Mouse (Mus musculus) midbrain, postnatal 0 days (tissue): ENCODE results near the gene Tnks2. TPM values are rescaled to one million over a fixed set of nuclear protein-coding genes. Genes with fewer than 3 reads are reported as not detected.

Experiments used
- ATAC-seq: fragments of 200-750 bp; cut with Nextera tagmentation; 2 replicates; pipeline ENCODE4 v1.8.0; 2017; ENCODE audit warnings: moderate number of reproducible peaks, mild to moderate bottlenecking, moderate TSS enrichment, moderate library complexity; ENCODE audit not compliant: low FRiP score
- DNase-seq: peaks from one replicate; pipeline ENCODE4 v3.0.0-alpha.2; 2015; ENCODE audit warnings: low spot score
- H3K27ac ChIP-seq: fragments of 300-500 bp; sonication (generic); 2 replicates; pipeline ENCODE4 v1.5.1; 2014; ENCODE audit warnings: low read depth, mild to moderate bottlenecking, low read length, mixed read lengths
- H3K27me3 ChIP-seq: fragments of 300-500 bp; sonication (generic); 2 replicates; pipeline ENCODE4 v1.6.1; 2014; ENCODE audit warnings: low read length, control low read depth, mixed read lengths; ENCODE audit not compliant: insufficient read depth
- H3K36me3 ChIP-seq: fragments of 300-500 bp; sonication (generic); 2 replicates; pipeline ENCODE4 v1.6.1; 2014; ENCODE audit warnings: low read length, control low read depth, mixed read lengths; ENCODE audit not compliant: insufficient read depth
- H3K4me1 ChIP-seq: fragments of 300-500 bp; sonication (generic); 2 replicates; pipeline ENCODE4 v1.6.1; 2014; ENCODE audit warnings: mild to moderate bottlenecking, control low read depth, antibody characterized with exemption, low read length, mixed read lengths; ENCODE audit not compliant: insufficient read depth
- H3K4me2 ChIP-seq: fragments of 300-500 bp; sonication (generic); 2 replicates; pipeline ENCODE4 v1.6.1; 2014; ENCODE audit warnings: low read depth, mild to moderate bottlenecking, low read length, mixed read lengths; ENCODE audit not compliant: poor library complexity, severe bottlenecking
- H3K4me3 ChIP-seq: fragments of 300-500 bp; sonication (generic); 2 replicates; pipeline ENCODE4 v1.5.1; 2014; ENCODE audit warnings: low read depth, mild to moderate bottlenecking, low read length, moderate library complexity
- H3K9ac ChIP-seq: fragments of 300-500 bp; sonication (generic); replicated peaks from 2 replicates; pipeline ENCODE4 v1.6.1; 2014; ENCODE audit warnings: mild to moderate bottlenecking, low read length, moderate library complexity, mixed read lengths; ENCODE audit not compliant: poor library complexity, severe bottlenecking
- H3K9me3 ChIP-seq: fragments of 300-500 bp; sonication (generic); 2 replicates; pipeline ENCODE4 v1.6.1; 2016; ENCODE audit warnings: low read length, control low read depth
- CTCF ChIP-seq: IDR thresholded peaks from 2 replicates; pipeline ENCODE4 v1.5.1; 2016; ENCODE audit warnings: antibody characterized with exemption, mild to moderate bottlenecking
- WGBS: fragments of 180-500 bp; shearing (Covaris S2); extraction: QIAGEN DNeasy Blood & Tissue Kit; methylation state at CpG from one replicate; pipeline ENCODE4 v1.1.7; 2014; 5-methylcytosine and 5-hydroxymethylcytosine counted together
- polyA plus RNA-seq: library from polyadenylated mRNA; unstranded; fragments of >200 nt; fragmentation: Nextera tagmentation; extraction: Ambion mirVana; gene quantifications from 2 replicates; pipeline ENCODE4 v1.2.1, GENCODE M21; 2015
- total RNA-seq: library from RNA; depleted of rRNA; stranded (reverse); fragments of >200 nt; gene quantifications from 2 replicates; pipeline ENCODE4 v1.2.3, GENCODE M21; 2014

The Tnks2 gene
- total and polyA plus RNA-seq, 2 experiments from 2014 or later = 27.2 to 181 TPM

- peak overlapping the region; percentile 98 for H3K9ac ChIP-seq
- H3K4me3 ChIP-seq = peak overlapping the region; percentile 97
- ATAC-seq (peak; percentile 35), DNase-seq (peak; percentile 53)
- no peak for TF ChIP-seq CTCF
- no peaks in the 10 kb centered on the region for H3K9me3 ChIP-seq
- H3K4me1 ChIP-seq = peaks cover 5% of the 10 kb centered on the region; the same call in 1 of the 2 replicates
- under 1% methylated on average over 59 of the region's 62 CpGs for WGBS
- H3K4me2 ChIP-seq = peak overlapping the region; percentile 81
- H3K27me3 ChIP-seq = no peaks in the 10 kb centered on the region
- no peaks in the 10 kb centered on the region for H3K36me3 ChIP-seq
- peak overlapping the region; percentile 96 for H3K27ac ChIP-seq
Observed at GRCm38 (mm10) chr19:36834532-36835431, 750 bp downstream of the Tnks2 start.

- 56% methylated on average over 4 of the region's 4 CpGs for WGBS
- H3K27me3 ChIP-seq = no peaks in the 10 kb centered on the region
- H3K4me2 ChIP-seq = peak overlapping the region; percentile 81
- ATAC-seq (no peak), DNase-seq (no peak)
- H3K27ac ChIP-seq = no peak overlapping the region
- peak overlapping the region; percentile 97 for H3K4me3 ChIP-seq
- H3K9me3 ChIP-seq = no peaks in the 10 kb centered on the region
- 0 out of 2 replicates have a peak overlapping the region, but pooled peaks have one; percentile 33 for H3K9ac ChIP-seq
- TF ChIP-seq CTCF = no peak
- no peaks in the 10 kb centered on the region for H3K36me3 ChIP-seq
- H3K4me1 ChIP-seq = peaks cover 5% of the 10 kb centered on the region; the same call in 1 of the 2 replicates
Observed at GRCm38 (mm10) chr19:36836035-36836434, 2.0 kb downstream of the Tnks2 start.

- no peaks in the 10 kb centered on the region for H3K27me3 ChIP-seq
- H3K27ac ChIP-seq = no peak overlapping the region
- WGBS = 97% methylated on average over 3 of the region's 3 CpGs
- no peak overlapping the region for H3K4me2 ChIP-seq
- no peak overlapping the region for H3K9ac ChIP-seq
- H3K36me3 ChIP-seq = no peaks in the 10 kb centered on the region
- H3K4me3 ChIP-seq = no peak overlapping the region
- DNase-seq (no peak), ATAC-seq (no peak)
- peaks cover 5% of the 10 kb centered on the region; the same call in 1 of the 2 replicates for H3K4me1 ChIP-seq
- no peak for TF ChIP-seq CTCF
- no peaks in the 10 kb centered on the region for H3K9me3 ChIP-seq
Observed at GRCm38 (mm10) chr19:36840301-36840700, 6.3 kb downstream of the Tnks2 start.

GRCm38 (mm10) chr19:36843866-36844265, 9.8 kb downstream of the Tnks2 start:
- DNase-seq = no peak
- Histone ChIP-seq H3K9ac (no peak overlapping the region), H3K27me3 (no peaks in the 10 kb centered on the region), H3K4me2 (no peak overlapping the region), H3K4me3 (no peak overlapping the region), H3K9me3 (no peaks in the 10 kb centered on the region), H3K27ac (no peak overlapping the region), H3K4me1 (no peaks in the 10 kb centered on the region), H3K36me3 (peaks cover 5% of the 10 kb centered on the region; the same call in 1 of the 2 replicates)
- WGBS = 94% methylated on average over 11 of the region's 11 CpGs
- peak; percentile 25; the same call in 1 of the 2 replicates for TF ChIP-seq CTCF
- no peak for ATAC-seq

- DNase-seq = no peak
- H3K36me3 ChIP-seq = peaks cover 12% of the 10 kb centered on the region; the same call in 1 of the 2 replicates
- no peak overlapping the region for H3K27ac ChIP-seq
- H3K4me2 ChIP-seq = no peak overlapping the region
- H3K27me3 ChIP-seq = no peaks in the 10 kb centered on the region
- H3K9ac ChIP-seq = no peak overlapping the region
- no peaks in the 10 kb centered on the region for H3K9me3 ChIP-seq
- H3K4me3 ChIP-seq = no peak overlapping the region
- WGBS = 86% methylated on average over 5 of the region's 5 CpGs
- H3K4me1 ChIP-seq = no peaks in the 10 kb centered on the region
- ATAC-seq = no peak
- TF ChIP-seq CTCF = no peak
Observed at GRCm38 (mm10) chr19:36845924-36846323, 11.9 kb downstream of the Tnks2 start.

- Histone ChIP-seq H3K9ac (no peak overlapping the region), H3K4me2 (no peak overlapping the region), H3K27ac (no peak overlapping the region), H3K27me3 (no peaks in the 10 kb centered on the region), H3K36me3 (peaks cover 30% of the 10 kb centered on the region; the same call in 1 of the 2 replicates), H3K4me3 (no peak overlapping the region), H3K4me1 (no peaks in the 10 kb centered on the region), H3K9me3 (no peaks in the 10 kb centered on the region)
- no peak for TF ChIP-seq CTCF
- 93% methylated on average over 2 of the region's 2 CpGs for WGBS
- DNase-seq = no peak
- no peak for ATAC-seq
Observed at GRCm38 (mm10) chr19:36853831-36854230, 19.8 kb downstream of the Tnks2 start.
